Mouse (Mus musculus): ENCODE measurements around the gene Slc35f1. TPM values are rescaled to one million over a fixed set of nuclear protein-coding genes. Genes with fewer than 3 reads are reported as not detected.

Gene Slc35f1
- polyA plus RNA-seq, 1 experiment from 2014 or later: 0.02 TPM

DNA sequence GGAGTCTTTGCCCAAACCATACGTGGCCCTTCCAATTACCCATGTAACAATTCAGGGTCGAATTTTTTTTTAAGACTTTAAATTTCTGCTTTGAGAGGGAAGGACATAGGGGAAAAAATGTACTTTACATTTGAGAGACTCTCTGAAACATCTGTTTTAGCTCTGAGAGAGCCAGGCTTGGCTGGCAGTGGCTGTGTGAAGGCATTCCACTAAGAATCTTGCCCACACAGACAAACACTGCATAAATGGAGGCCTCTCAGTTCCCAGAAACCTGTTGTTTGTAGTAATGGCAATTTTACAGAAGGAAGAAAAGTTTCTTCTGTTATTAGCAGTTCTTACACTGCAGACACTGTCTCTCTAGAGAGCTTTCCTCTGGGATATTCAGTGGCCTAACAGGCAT, 301.9 kb downstream of the Slc35f1 start:
- Histone ChIP-seq H3K27ac (ENCODE audit: low read depth) (no peak overlapping the region), H3K4me3 (ENCODE audit: low read depth, low read length) (no peak overlapping the region), H3K9ac (replicated peaks) (no peak overlapping the region), H3K4me1 (ENCODE audit: insufficient read depth) (no peaks in the 10 kb centered on the region), H3K9me3 (ENCODE audit: low read length) (no peaks in the 10 kb centered on the region), H3K4me2 (ENCODE audit: low read depth, low read length) (no peak overlapping the region), H3K36me3 (replicated peaks; ENCODE audit: insufficient read depth, low read length) (no peaks in the 10 kb centered on the region), H3K27me3 (ENCODE audit: insufficient read depth, low read length) (no peaks in the 10 kb centered on the region)
- TF ChIP-seq EP300 (IDR thresholded peaks at IDR 0.05; ENCODE audit: low read depth): no peak
- no peak for TF ChIP-seq CTCF (IDR thresholded peaks at IDR 0.05; ENCODE audit: low read depth)
- DNase-seq (no peak), ATAC-seq (no peak)
- 56% methylated on average over 2 of the region's 2 CpGs for WGBS (ENCODE audit: insufficient replicate concordance)

DNA sequence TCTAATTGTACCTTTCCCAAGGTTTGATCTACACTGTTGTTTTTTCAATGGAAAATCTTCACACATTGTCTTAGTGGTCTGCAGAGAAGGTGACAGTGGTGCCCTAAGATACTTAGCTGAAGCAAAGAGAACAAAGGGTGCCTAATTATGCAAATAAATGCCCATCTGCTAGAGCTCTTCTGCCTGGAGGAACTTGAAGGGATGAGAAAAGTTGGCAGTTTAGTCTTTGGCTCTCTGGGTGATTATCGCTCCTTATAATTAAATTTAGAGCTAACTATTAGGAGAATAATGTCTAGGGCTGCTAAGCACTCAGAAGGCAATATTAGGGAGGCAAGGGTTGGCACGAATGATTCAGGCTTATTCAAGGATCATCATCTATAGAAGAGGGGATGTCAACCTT, 306.6 kb downstream of the Slc35f1 start:
- 53% methylated on average over 2 of the region's 2 CpGs for WGBS (ENCODE audit: insufficient replicate concordance)
- ATAC-seq (no peak), DNase-seq (no peak)
- TF ChIP-seq CTCF (IDR thresholded peaks at IDR 0.05; ENCODE audit: low read depth): no peak
- no peak for TF ChIP-seq EP300 (IDR thresholded peaks at IDR 0.05; ENCODE audit: low read depth)
- Histone ChIP-seq H3K4me1 (ENCODE audit: insufficient read depth) (no peaks in the 10 kb centered on the region), H3K9me3 (ENCODE audit: low read length) (no peaks in the 10 kb centered on the region), H3K9ac (replicated peaks) (no peak overlapping the region), H3K27me3 (ENCODE audit: insufficient read depth, low read length) (no peaks in the 10 kb centered on the region), H3K4me3 (ENCODE audit: low read depth, low read length) (no peak overlapping the region), H3K27ac (ENCODE audit: low read depth) (no peak overlapping the region), H3K4me2 (ENCODE audit: low read depth, low read length) (no peak overlapping the region), H3K36me3 (replicated peaks; ENCODE audit: insufficient read depth, low read length) (no peaks in the 10 kb centered on the region)

DNA sequence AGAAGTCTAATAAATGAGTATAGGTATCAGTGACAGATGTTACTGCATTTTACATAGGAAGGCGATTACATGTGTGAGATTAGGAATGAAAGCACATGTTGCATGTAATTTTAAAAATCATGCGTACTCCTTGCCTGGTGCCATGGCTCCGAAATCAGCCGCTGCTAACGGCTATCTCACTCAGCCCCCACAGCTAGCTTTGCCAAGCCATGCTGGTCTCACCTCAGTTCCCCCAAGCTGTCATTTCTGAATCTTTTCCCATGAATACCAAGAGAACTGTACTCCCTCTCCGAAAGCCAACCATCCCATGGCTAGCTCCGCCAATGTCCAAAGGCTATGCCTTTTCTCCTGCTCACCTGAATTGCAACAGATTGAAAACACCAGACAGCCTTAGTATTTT, 310.8 kb downstream of the Slc35f1 start:
- H3K4me3 ChIP-seq (ENCODE audit: low read depth, low read length): no peak overlapping the region
- H3K27me3 ChIP-seq (ENCODE audit: insufficient read depth, low read length): no peaks in the 10 kb centered on the region
- 82% methylated on average over 7 of the region's 7 CpGs for WGBS (ENCODE audit: insufficient replicate concordance)

DNA sequence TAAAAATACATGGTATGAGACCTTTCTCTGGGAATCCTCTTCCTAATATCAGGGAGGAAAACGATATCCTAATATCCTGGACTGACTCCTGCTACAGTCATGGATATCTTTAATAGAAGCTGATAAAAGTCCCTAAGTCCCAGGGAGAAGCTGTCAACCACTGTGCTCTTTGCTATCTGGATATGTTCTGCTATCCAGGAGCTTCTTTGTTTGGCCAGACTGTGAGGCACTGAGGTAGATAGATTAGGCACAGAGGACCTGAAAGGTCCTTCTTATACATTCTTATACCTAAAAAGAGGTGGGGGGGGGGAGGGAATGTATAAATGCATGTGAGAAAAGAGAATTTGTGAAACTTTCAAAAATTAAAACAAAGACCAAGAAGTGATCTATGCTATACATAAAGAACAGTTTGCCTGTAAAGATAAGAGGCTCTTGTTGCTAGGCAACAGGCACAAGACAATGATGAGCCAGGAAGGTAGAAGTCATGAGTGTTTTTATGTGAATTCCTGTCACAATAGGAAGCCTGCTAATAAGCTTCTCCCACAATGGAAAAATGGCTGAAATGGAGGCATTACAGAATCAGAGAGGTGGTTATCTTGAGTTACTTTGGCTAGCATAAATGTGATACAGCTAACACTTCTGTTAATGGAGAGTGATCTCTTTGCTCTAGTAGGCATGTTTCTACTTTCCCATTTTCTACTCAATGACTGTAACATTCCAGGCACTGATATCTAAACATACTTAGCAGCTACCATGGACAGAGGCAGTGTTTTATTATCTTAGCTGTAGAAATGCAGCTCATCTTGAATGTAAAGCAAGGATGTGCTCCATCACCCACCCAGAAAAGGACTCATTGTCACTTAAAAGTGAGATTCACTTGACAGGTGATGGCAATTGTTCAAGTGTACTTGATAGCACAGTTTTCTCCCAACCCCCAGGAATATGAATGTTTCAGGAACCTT, 316.2 kb downstream of the Slc35f1 start:
- TF ChIP-seq EP300 (IDR thresholded peaks at IDR 0.05; ENCODE audit: low read depth): no peak
- TF ChIP-seq CTCF (IDR thresholded peaks at IDR 0.05; ENCODE audit: low read depth): no peak
- 60% methylated on average over 1 of the region's 1 CpGs for WGBS (ENCODE audit: insufficient replicate concordance)

More for the DNA sequence above, 310.8 kb downstream of the Slc35f1 start:
- no peak overlapping the region for H3K9ac ChIP-seq (replicated peaks)
- ATAC-seq (no peak), DNase-seq (no peak)
- no peak overlapping the region for H3K4me2 ChIP-seq (ENCODE audit: low read depth, low read length)
- TF ChIP-seq CTCF (IDR thresholded peaks at IDR 0.05; ENCODE audit: low read depth): no peak
- no peak for TF ChIP-seq EP300 (IDR thresholded peaks at IDR 0.05; ENCODE audit: low read depth)
- no peak overlapping the region for H3K27ac ChIP-seq (ENCODE audit: low read depth)
- no peaks in the 10 kb centered on the region for H3K4me1 ChIP-seq (ENCODE audit: insufficient read depth)
- H3K9me3 ChIP-seq (ENCODE audit: low read length): no peaks in the 10 kb centered on the region
- no peaks in the 10 kb centered on the region for H3K36me3 ChIP-seq (replicated peaks; ENCODE audit: insufficient read depth, low read length)

DNA sequence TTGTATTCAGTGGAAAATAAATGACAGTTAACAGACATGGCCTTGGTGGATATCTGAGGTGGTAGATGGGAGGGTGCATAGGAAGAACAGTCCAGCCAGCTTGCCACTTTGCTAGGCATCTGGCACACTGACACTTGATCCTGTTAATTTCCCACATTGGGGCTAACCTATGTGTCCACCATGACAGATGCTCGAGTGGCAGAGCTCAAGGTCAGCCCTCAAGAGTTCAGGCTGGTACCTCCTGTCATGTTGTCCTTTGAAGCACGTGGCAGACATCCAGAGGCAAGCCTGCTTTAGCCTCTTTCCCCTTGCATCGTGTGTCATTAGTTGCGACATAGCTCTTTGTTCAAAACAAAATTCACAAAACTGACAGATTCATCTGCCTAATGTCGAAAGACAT, 323.5 kb downstream of the Slc35f1 start:
- Histone ChIP-seq H3K4me3 (ENCODE audit: low read depth, low read length) (no peak overlapping the region), H3K9ac (replicated peaks) (no peak overlapping the region), H3K36me3 (replicated peaks; ENCODE audit: insufficient read depth, low read length) (no peaks in the 10 kb centered on the region), H3K9me3 (ENCODE audit: low read length) (no peaks in the 10 kb centered on the region), H3K27me3 (ENCODE audit: insufficient read depth, low read length) (no peaks in the 10 kb centered on the region), H3K4me1 (ENCODE audit: insufficient read depth) (no peaks in the 10 kb centered on the region), H3K4me2 (ENCODE audit: low read depth, low read length) (no peak overlapping the region), H3K27ac (ENCODE audit: low read depth) (no peak overlapping the region)
- no peak for ATAC-seq
- TF ChIP-seq CTCF (IDR thresholded peaks at IDR 0.05; ENCODE audit: low read depth) (no peak), EP300 (IDR thresholded peaks at IDR 0.05; ENCODE audit: low read depth) (no peak)
- DNase-seq: no peak
- WGBS (ENCODE audit: insufficient replicate concordance): 51% methylated on average over 5 of the region's 5 CpGs

More for the DNA sequence above, 316.2 kb downstream of the Slc35f1 start:
- Histone ChIP-seq H3K4me1 (ENCODE audit: insufficient read depth) (no peaks in the 10 kb centered on the region), H3K36me3 (replicated peaks; ENCODE audit: insufficient read depth, low read length) (no peaks in the 10 kb centered on the region), H3K4me3 (ENCODE audit: low read depth, low read length) (no peak overlapping the region), H3K27me3 (ENCODE audit: insufficient read depth, low read length) (no peaks in the 10 kb centered on the region), H3K4me2 (ENCODE audit: low read depth, low read length) (no peak overlapping the region), H3K9ac (replicated peaks) (no peak overlapping the region), H3K27ac (ENCODE audit: low read depth) (no peak overlapping the region), H3K9me3 (ENCODE audit: low read length) (no peaks in the 10 kb centered on the region)
- ATAC-seq (no peak), DNase-seq (no peak)

DNA sequence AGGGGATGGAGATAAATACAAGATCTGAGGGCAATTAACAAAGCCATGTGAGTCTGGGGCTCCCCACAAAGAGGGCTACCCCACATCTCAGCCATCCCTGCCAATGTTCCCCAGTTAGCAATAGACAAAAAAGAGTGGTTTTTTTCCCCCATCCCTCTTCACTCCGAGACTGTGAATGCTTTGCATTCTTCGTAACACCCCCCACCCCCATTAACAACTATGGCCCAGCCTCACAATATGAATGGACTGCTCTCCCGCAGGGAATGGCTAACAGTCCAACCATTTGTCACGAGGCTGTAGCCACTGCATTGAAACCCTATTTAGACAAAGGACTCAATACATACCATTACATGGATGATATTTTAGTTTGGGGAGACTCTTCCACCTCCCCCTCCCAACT, 338.1 kb downstream of the Slc35f1 start:
- Histone ChIP-seq H3K27ac (ENCODE audit: low read depth) (no peak overlapping the region), H3K27me3 (ENCODE audit: insufficient read depth, low read length) (no peaks in the 10 kb centered on the region), H3K36me3 (replicated peaks; ENCODE audit: insufficient read depth, low read length) (no peaks in the 10 kb centered on the region), H3K4me3 (ENCODE audit: low read depth, low read length) (no peak overlapping the region), H3K9ac (replicated peaks) (no peak overlapping the region), H3K4me2 (ENCODE audit: low read depth, low read length) (no peak overlapping the region), H3K4me1 (ENCODE audit: insufficient read depth) (no peaks in the 10 kb centered on the region), H3K9me3 (ENCODE audit: low read length) (no peaks in the 10 kb centered on the region)
- DNase-seq (no peak), ATAC-seq (no peak)
- 64% methylated on average over 4 of the region's 4 CpGs for WGBS (ENCODE audit: insufficient replicate concordance)
- TF ChIP-seq EP300 (IDR thresholded peaks at IDR 0.05; ENCODE audit: low read depth): no peak
- no peak for TF ChIP-seq CTCF (IDR thresholded peaks at IDR 0.05; ENCODE audit: low read depth)

All from liver, postnatal 0 days (tissue).